Mouse (Mus musculus) limb, embryonic 13.5 days (tissue): ENCODE results near the gene Chtop. TPM values are rescaled to one million over a fixed set of nuclear protein-coding genes. Genes with fewer than 3 reads are reported as not detected.

ENCODE experiments used
- ATAC-seq: fragments of 200-750 bp; cut with Nextera tagmentation; 2 replicates; pipeline ENCODE4 v1.8.0; 2017; ENCODE audit warnings: low read depth, moderate number of reproducible peaks, moderate TSS enrichment; ENCODE audit not compliant: low FRiP score
- H3K27ac ChIP-seq: fragments of 300-500 bp; sonication (generic); 2 replicates; pipeline ENCODE4 v1.5.1; 2015; ENCODE audit warnings: inconsistent platforms, mild to moderate bottlenecking, moderate library complexity
- H3K27me3 ChIP-seq: fragments of 300-500 bp; sonication (generic); 2 replicates; pipeline ENCODE4 v1.6.1; 2015; ENCODE audit warnings: mild to moderate bottlenecking, inconsistent platforms
- H3K36me3 ChIP-seq: fragments of 300-500 bp; sonication (generic); 2 replicates; pipeline ENCODE4 v1.6.1; 2015; ENCODE audit warnings: inconsistent platforms, mild to moderate bottlenecking, moderate library complexity
- H3K4me1 ChIP-seq: fragments of 300-500 bp; sonication (generic); 2 replicates; pipeline ENCODE4 v1.6.1; 2015; ENCODE audit warnings: inconsistent platforms
- H3K4me2 ChIP-seq: fragments of 300-500 bp; sonication (generic); replicated peaks from 2 replicates; pipeline ENCODE4 v1.6.1; 2015; ENCODE audit warnings: inconsistent platforms, mild to moderate bottlenecking, moderate library complexity
- H3K4me3 ChIP-seq: fragments of 300-500 bp; sonication (generic); 2 replicates; pipeline ENCODE4 v1.5.1; 2015; ENCODE audit warnings: moderate library complexity, mild to moderate bottlenecking, inconsistent platforms
- H3K9ac ChIP-seq: fragments of 300-500 bp; sonication (generic); 2 replicates; pipeline ENCODE4 v1.6.1; 2015; ENCODE audit warnings: mild to moderate bottlenecking, inconsistent platforms
- H3K9me3 ChIP-seq: fragments of 300-500 bp; sonication (generic); 2 replicates; pipeline ENCODE4 v1.6.1; 2016; ENCODE audit warnings: inconsistent platforms
- WGBS: fragments of 180-500 bp; shearing (Covaris S2); methylation state at CpG from one replicate; pipeline ENCODE4 v1.1.7; 2015; 5-methylcytosine and 5-hydroxymethylcytosine counted together
- polyA plus RNA-seq: library from polyadenylated mRNA; unstranded; fragments of >200 nt; fragmentation: Nextera tagmentation; extraction: Ambion mirVana; gene quantifications from 2 replicates; pipeline ENCODE4 v1.2.1, GENCODE M21; 2015

The Chtop gene
- polyA plus RNA-seq, result 186 and 187 TPM in 2 replicates

DNA sequence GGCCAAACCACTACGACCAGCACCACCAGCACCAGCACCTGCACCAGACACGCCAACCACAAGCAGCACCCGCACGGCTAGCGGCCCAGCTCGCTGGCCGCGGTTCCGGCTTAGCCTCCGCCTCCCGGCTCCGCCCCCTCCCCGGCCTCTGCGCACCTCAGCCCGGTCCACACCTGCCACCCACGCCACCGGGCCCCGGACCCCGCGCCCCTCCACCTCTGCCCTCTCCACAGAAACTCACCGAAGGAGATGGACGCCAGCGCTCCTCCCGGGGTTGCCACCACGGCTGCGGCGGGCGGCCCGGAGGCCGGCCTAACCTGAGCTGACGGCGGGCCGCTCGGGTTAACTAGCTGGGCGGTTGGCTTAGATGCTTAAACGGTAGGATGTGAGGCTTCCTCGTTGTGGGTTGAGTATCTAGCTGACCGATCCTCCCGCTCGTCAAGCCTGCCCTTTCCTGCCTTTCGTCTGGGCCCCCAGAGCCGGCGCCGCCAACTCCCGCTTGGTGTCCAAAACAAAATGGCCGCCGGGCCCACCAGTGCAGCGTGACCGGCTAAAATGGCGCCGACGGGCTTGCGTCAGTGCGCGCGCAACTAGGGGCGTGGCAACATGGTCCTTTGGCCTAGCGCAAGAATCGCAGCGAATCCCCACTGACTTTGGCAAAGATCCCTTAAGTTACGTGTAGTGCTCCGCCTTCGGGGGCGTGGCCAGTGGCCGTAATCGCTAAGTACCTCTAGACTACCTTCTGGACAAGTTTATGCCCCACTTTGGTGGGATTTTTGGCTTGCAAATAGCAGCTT lies at the start of gene Chtop:
Gene Chtop, minus strand, starts transcription at position 549 of the 797 bp plus-strand sequence.
- Histone ChIP-seq H3K9ac (peak within 1 kb of the TSS; percentile 95), H3K4me3 (peak within 1 kb of the TSS; percentile 74), H3K36me3 (peaks cover 35% of the 10 kb centered on the region), H3K27ac (peak within 1 kb of the TSS; percentile 93), H3K4me2 (peak within 1 kb of the TSS; percentile 84), H3K4me1 (peaks cover 22% of the 10 kb centered on the region), H3K27me3 (peaks cover 19% of the 10 kb centered on the region), H3K9me3 (no peaks in the 10 kb centered on the region)
- under 1% methylated on average over 66 of the region's 66 CpGs for WGBS
- ATAC-seq, result peak; percentile 93

DNA sequence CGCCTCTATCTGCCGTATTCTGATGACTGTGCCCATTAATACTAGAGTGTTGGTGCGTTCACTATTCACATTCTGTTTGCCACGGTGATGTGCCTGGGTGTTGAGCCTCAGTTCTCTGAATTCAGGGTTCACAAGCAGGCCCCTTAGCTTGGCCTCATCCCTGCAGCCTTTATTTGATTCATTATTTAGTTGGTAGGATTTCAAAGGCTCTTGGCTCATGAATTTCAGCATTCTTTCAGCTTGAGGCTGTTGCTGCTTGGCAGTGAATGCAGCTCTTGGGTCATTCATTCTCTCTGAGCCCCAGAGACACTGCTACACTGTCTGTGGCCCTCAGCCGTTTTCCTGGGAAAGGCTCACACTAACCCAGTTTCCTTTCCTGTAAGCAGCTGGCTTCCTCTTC lies 46.7 kb upstream of the Chtop start:
- no peak overlapping the region for H3K9ac ChIP-seq
- no peak for ATAC-seq
- no peak overlapping the region for H3K4me3 ChIP-seq
- 64% methylated on average over 5 of the region's 5 CpGs for WGBS
- no peaks in the 10 kb centered on the region for H3K27me3 ChIP-seq
- no peak overlapping the region; the same call in 1 of the 2 replicates for H3K27ac ChIP-seq
- H3K9me3 ChIP-seq, result no peaks in the 10 kb centered on the region; the same call in 1 of the 2 replicates
- H3K36me3 ChIP-seq, result no peaks in the 10 kb centered on the region
- no peaks in the 10 kb centered on the region for H3K4me1 ChIP-seq
- H3K4me2 ChIP-seq, result no peak overlapping the region

DNA sequence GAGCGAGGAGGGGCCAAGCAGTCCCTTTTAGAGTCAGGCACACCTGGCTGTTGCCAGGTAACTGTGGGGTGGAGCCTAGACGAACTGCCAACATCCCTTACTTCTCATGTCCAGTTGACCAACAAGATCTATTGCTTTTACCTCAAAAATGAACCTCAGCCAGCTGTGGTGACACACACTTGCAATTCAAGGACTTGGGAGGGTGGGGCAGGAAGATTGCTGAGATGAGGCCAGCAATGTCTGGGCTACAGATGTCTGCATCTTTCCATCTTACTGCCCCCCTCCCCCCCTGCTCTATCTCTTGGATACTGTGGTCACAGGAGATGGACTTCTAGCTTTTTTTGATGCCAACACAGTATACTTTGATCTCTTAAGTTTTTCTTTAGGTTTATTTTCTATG lies 42.9 kb upstream of the Chtop start:
- Histone ChIP-seq H3K4me1 (peaks cover 16% of the 10 kb centered on the region), H3K36me3 (no peaks in the 10 kb centered on the region), H3K9ac (no peak overlapping the region), H3K4me2 (no peak overlapping the region), H3K27me3 (no peaks in the 10 kb centered on the region), H3K9me3 (no peaks in the 10 kb centered on the region; the same call in 1 of the 2 replicates), H3K27ac (no peak overlapping the region), H3K4me3 (no peak overlapping the region)
- no peak for ATAC-seq
- 76% methylated on average over 2 of the region's 2 CpGs for WGBS

DNA sequence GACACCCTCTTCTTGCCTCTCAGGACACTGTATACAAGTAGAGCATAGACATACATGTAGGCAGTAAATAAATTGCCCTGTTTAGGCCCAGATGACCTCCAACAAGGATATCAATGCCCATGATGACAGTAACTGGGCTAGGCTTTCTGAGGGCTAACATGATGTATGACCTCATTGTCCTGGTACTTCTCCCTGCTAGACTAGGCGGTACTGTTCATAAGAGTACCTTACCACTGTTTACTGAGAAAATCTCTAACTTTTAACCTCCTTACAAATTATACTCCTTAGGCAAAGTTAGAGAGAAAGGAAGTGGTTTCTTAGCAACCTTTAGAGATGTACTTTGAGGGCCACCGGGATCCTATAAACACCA lies 41.1 kb upstream of the Chtop start:
- 78% methylated on average over 2 of the region's 2 CpGs for WGBS
- Histone ChIP-seq H3K4me1 (peaks cover 16% of the 10 kb centered on the region), H3K9ac (no peak overlapping the region), H3K4me3 (no peak overlapping the region), H3K27me3 (no peaks in the 10 kb centered on the region), H3K9me3 (no peaks in the 10 kb centered on the region; the same call in 1 of the 2 replicates), H3K27ac (no peak overlapping the region), H3K4me2 (no peak overlapping the region), H3K36me3 (no peaks in the 10 kb centered on the region)
- 0 out of 2 replicates have a peak, but pooled peaks have one; percentile 1 for ATAC-seq

DNA sequence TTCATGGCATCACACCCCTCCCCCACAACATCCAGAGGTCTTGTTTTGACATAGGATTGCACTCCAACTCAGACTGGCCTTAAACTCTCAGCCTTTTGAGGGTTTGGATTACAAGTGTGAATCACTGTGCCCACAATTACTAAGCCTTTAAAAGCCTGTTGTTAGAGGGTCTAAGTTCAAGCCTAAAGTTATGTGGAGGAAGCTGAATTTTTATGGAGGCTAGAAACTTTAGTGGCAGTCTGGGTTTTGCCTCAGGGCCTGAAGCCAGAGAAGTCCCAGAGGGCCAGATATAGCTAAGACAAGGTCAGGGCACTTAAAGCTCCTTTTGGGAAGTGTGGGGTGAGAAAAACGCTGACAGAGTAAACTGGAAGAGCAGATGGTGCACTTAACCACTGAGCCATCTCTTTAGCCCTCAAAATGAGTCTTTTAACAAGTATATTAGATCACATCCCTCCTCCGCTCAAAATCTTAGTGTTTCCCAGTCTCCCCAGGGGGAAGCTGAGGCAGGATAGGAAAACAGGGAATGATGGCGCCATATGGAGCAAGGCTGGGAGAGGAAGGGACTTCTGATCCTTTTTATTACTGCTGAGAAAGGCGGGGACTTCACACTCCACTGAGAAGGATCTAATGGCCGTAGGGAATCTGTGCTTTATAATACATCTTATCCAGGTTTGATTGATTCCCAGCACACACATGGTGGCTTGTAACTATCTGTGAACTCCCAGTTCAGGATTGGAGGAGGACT lies 40.5 kb upstream of the Chtop start:
- ATAC-seq, result peak; percentile 74; the same call in 1 of the 2 replicates
- no peaks in the 10 kb centered on the region for H3K27me3 ChIP-seq
- 16% methylated on average over 5 of the region's 5 CpGs for WGBS

DNA sequence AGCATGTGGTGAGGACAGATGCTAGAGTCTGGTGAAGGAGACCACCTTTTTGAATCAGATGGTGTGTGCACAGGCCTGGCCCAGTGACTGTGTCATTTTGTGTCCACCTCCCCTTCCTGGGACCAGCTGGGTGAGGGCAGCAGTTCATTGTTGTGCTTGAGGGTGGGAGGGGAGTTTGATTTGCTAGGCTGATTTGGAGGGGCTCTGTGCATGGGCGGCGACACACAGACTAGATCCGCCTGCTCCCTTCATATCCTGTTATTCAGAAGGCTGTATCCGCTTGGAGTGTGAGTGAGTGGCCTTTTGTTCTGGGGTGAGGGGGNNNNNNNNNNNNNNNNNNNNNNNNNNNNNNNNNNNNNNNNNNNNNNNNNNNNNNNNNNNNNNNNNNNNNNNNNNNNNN lies 31.6 kb upstream of the Chtop start:
- H3K27ac ChIP-seq, result no peak overlapping the region
- H3K27me3 ChIP-seq, result 0 out of 2 replicates have a peak, but pooled peaks cover 4% of the 10 kb centered on the region
- H3K4me3 ChIP-seq, result no peak overlapping the region
- 71% methylated on average over 4 of the region's 4 CpGs for WGBS
- no peaks in the 10 kb centered on the region for H3K36me3 ChIP-seq
- H3K9ac ChIP-seq, result no peak overlapping the region
- peaks cover 9% of the 10 kb centered on the region; the same call in 1 of the 2 replicates for H3K4me1 ChIP-seq
- peak overlapping the region; percentile 16; the same call in 1 of the 2 replicates for H3K4me2 ChIP-seq
- ATAC-seq, result no peak
- H3K9me3 ChIP-seq, result no peaks in the 10 kb centered on the region

More for the DNA sequence above, 40.5 kb upstream of the Chtop start:
- H3K27ac ChIP-seq, result no peak overlapping the region
- H3K4me3 ChIP-seq, result no peak overlapping the region
- H3K4me1 ChIP-seq, result peaks cover 16% of the 10 kb centered on the region
- H3K4me2 ChIP-seq, result no peak overlapping the region
- H3K36me3 ChIP-seq, result no peaks in the 10 kb centered on the region
- H3K9ac ChIP-seq, result no peak overlapping the region
- H3K9me3 ChIP-seq, result no peaks in the 10 kb centered on the region; the same call in 1 of the 2 replicates

DNA sequence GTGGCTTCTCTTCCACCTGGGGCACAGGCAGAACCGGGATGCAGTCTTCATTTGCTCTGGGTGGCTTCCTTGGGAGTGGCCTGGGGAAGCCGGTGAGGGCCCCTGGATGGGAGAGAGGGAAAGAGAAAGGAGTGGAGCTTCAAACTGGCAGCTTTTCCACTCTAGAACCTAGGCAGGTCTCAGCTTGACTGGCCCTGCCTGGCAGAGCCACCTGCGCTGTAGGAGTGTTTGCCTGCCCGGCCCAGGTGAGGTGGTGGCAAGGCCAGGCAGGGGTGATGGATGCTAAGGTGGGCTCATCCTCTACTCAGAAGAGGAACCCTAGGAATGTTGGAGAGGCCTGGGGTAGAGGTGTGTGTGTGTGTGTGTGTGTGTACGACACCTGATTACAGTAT lies 28.6 kb upstream of the Chtop start:
- Histone ChIP-seq H3K36me3 (no peaks in the 10 kb centered on the region), H3K4me2 (peak overlapping the region; percentile 41), H3K27ac (no peak overlapping the region), H3K9ac (peak overlapping the region; percentile 45; the same call in 1 of the 2 replicates), H3K27me3 (0 out of 2 replicates have a peak, but pooled peaks cover 4% of the 10 kb centered on the region), H3K4me1 (peaks cover 9% of the 10 kb centered on the region; the same call in 1 of the 2 replicates), H3K9me3 (no peaks in the 10 kb centered on the region), H3K4me3 (no peak overlapping the region)
- ATAC-seq, result no peak
- whole genome bisulfite sequencing, result 77% methylated on average over 5 of the region's 5 CpGs

DNA sequence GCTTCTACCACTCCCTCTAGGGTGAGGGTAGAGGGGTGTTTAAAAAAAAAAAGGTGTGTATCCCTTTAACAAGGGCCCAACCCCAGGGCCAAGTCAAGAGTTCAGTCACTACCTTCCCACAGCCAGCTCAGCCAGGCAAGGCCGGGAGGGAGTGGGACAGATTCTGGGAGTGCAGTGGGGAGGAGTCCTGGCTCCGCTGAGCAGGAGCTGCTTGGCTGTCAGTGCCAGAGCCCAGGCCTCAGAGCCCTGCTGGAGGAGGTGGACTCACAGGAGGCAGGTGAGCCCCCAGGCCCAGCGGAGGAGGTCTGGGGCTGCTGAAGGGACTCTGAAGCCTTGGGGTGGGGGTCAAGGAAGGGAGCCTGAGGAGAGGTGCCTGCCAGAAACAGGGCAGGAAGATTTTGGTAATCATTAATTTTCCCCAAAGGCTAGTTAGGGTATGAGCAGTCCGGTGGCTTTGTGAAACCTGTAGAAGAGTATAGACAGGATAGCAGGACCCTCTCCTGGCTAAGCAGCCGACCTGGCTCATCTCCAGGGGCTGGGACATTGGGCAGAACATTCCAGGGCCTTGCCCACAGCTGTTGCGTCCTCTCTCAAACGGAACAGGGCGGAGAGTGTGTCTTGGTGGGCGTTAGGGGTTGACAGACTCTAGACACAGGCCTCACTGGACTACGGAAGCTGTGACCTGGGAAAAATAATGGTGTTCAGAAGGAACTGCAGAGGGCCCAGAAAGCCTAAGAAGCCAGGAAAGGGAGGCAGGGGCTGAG lies 28.0 kb upstream of the Chtop start, which contains the start of gene S100a16:
Gene S100a16, plus strand, starts transcription at position 114 of the 764 bp plus-strand sequence.
- 43% methylated on average over 10 of the region's 10 CpGs for WGBS
- ATAC-seq, result peak; percentile 58; the same call in 1 of the 2 replicates
- Histone ChIP-seq H3K9ac (peak within 1 kb of the TSS; percentile 45; the same call in 1 of the 2 replicates), H3K4me3 (peak within 1 kb of the TSS; percentile 11; the same call in 1 of the 2 replicates), H3K9me3 (no peaks in the 10 kb centered on the region), H3K27ac (no peak within 1 kb of the TSS), H3K27me3 (0 out of 2 replicates have a peak, but pooled peaks cover 4% of the 10 kb centered on the region), H3K4me1 (peaks cover 9% of the 10 kb centered on the region; the same call in 1 of the 2 replicates), H3K36me3 (no peaks in the 10 kb centered on the region), H3K4me2 (peak within 1 kb of the TSS; percentile 41)

DNA sequence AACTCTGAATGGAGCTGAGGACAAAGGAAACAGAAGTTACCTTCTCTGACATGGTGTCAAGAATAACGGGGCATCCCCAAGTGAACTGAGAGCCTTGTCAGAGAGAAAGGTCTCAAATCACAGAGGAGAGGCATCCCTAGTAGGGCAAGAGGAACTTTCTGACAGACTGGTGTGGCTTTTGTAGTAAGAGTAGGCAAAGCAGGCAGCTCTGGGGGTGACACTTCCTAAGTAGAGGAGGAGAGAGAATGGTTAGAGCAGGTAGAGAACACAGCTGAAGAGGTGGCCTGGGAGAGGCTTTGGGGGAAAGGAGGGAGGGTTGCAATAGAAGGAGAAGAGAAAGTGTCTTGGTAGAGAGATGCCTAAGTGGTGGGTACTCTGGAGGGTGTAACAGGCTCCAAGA lies 26.1 kb upstream of the Chtop start:
- no peak overlapping the region for H3K4me3 ChIP-seq
- no peaks in the 10 kb centered on the region for H3K9me3 ChIP-seq
- 73% methylated on average over 1 of the region's 1 CpGs for WGBS
- H3K4me1 ChIP-seq, result peaks cover 9% of the 10 kb centered on the region; the same call in 1 of the 2 replicates
- H3K27me3 ChIP-seq, result 0 out of 2 replicates have a peak, but pooled peaks cover 4% of the 10 kb centered on the region
- no peaks in the 10 kb centered on the region for H3K36me3 ChIP-seq
- no peak overlapping the region for H3K27ac ChIP-seq
- no peak overlapping the region for H3K4me2 ChIP-seq
- ATAC-seq, result no peak
- H3K9ac ChIP-seq, result no peak overlapping the region

DNA sequence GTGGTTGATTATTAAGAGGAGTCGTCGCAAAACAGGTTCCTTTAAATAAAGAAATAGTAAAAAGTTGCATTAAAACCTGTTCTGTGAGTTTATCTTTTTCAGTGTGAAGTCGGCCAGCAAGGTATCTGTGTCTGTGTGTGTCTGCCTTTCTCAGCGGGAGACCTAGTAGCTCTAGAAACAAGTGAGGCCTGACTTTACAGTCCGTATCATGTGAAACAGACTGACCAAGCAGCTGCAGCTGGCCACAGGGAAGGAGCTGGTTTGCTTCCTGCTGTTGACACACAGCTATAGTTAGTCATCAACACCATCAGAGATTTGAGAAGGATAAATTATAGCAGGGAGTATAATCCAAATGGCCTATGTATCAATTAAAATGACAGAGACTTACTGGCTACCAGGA lies 22.4 kb upstream of the Chtop start:
- Histone ChIP-seq H3K4me2 (no peak overlapping the region), H3K9me3 (no peaks in the 10 kb centered on the region), H3K27me3 (no peaks in the 10 kb centered on the region), H3K4me1 (no peaks in the 10 kb centered on the region), H3K36me3 (no peaks in the 10 kb centered on the region), H3K4me3 (no peak overlapping the region), H3K9ac (no peak overlapping the region), H3K27ac (no peak overlapping the region)
- ATAC-seq, result no peak
- WGBS, result 61% methylated on average over 5 of the region's 5 CpGs

DNA sequence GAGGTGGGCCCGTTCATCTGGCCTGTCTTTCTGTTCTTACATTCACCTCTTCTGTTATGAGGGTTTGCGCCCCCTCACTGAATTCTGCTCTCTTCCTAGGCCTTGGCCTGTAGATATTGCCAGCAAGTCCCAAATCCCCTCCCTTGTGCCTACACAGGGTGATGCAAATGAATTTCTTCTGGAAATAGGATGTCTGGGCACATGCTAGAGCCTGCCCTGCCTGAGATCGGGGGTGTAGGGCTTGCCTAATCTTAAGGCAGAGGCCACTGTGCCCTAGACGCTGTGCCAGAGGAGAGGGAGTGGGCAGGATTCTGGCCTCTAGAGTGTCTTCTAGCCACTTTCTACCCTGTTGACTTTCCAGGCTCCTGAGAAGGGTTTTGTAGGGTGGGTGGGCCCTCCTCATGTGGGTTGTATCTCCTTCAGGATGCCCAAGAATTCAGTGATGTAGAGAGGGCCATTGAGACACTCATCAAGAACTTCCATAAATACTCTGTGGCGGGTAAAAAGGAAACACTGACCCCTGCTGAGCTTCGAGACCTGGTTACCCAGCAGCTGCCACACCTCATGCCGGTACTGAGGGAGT lies 18.1 kb upstream of the Chtop start:
- Histone ChIP-seq H3K27ac (no peak overlapping the region), H3K4me3 (no peak overlapping the region), H3K4me2 (no peak overlapping the region), H3K9ac (no peak overlapping the region), H3K9me3 (no peaks in the 10 kb centered on the region), H3K36me3 (no peaks in the 10 kb centered on the region), H3K4me1 (no peaks in the 10 kb centered on the region), H3K27me3 (no peaks in the 10 kb centered on the region)
- no peak for ATAC-seq
- 86% methylated on average over 7 of the region's 7 CpGs for WGBS
